Mouse (Mus musculus): Measurements from ENCODE around the gene Acot6.
"Not testable (repeated sequence)": the region's sequence is repeated elsewhere in the genome, so short reads cannot be mapped to it uniquely, and the experiment has no call there.

Acot6 gene

GRCm38 (mm10) chr12:84100604-84101492 is at the start of gene Acot6:
Gene Acot6, plus strand, starts transcription at chr12:84100654.
- peak; percentile 44 for DNase-seq (ENCODE audit: low spot score)

GRCm38 (mm10) chr12:84050744-84051143 is 49.7 kb upstream of the Acot6 start:
- not testable (repeated sequence) for DNase-seq (ENCODE audit: low spot score)

GRCm38 (mm10) chr12:84051937-84052474 is 48.4 kb upstream of the Acot6 start, which contains the start of gene Acot3:
Gene Acot3, plus strand, starts transcription at chr12:84052144.
- no peak for DNase-seq (ENCODE audit: low spot score)

GRCm38 (mm10) chr12:84052609-84053008 is 47.8 kb upstream of the Acot6 start:
- no peak for DNase-seq (ENCODE audit: low spot score)

GRCm38 (mm10) chr12:84053173-84053572 is 47.3 kb upstream of the Acot6 start:
- no peak for DNase-seq (ENCODE audit: low spot score)

- no peak for DNase-seq (ENCODE audit: low spot score)
Measured at GRCm38 (mm10) chr12:84053679-84054391, 46.6 kb upstream of the Acot6 start.

- DNase-seq (ENCODE audit: low spot score), result no peak
Measured at GRCm38 (mm10) chr12:84060946-84061345, 39.5 kb upstream of the Acot6 start.

GRCm38 (mm10) chr12:84062336-84062735 is 38.1 kb upstream of the Acot6 start:
- DNase-seq (ENCODE audit: low spot score), result no peak

GRCm38 (mm10) chr12:84063228-84063627 is 37.2 kb upstream of the Acot6 start:
- DNase-seq (ENCODE audit: low spot score), result no peak

- no peak for DNase-seq (ENCODE audit: low spot score)
Measured at GRCm38 (mm10) chr12:84063833-84064232, 36.6 kb upstream of the Acot6 start.

GRCm38 (mm10) chr12:84064621-84065020 is 35.8 kb upstream of the Acot6 start:
- no peak for DNase-seq (ENCODE audit: low spot score)

GRCm38 (mm10) chr12:84067752-84068151 is 32.7 kb upstream of the Acot6 start:
- DNase-seq (ENCODE audit: low spot score), result no peak

- DNase-seq (ENCODE audit: low spot score), result no peak
Measured at GRCm38 (mm10) chr12:84068296-84068695, 32.2 kb upstream of the Acot6 start.

GRCm38 (mm10) chr12:84068986-84069385 is 31.5 kb upstream of the Acot6 start, which contains the start of gene Acot5:
Gene Acot5, plus strand, starts transcription at chr12:84069325.
- no peak for DNase-seq (ENCODE audit: low spot score)

- DNase-seq (ENCODE audit: low spot score), result not testable (repeated sequence)
Measured at GRCm38 (mm10) chr12:84069582-84069981, 30.9 kb upstream of the Acot6 start.

- DNase-seq (ENCODE audit: low spot score), result no peak
Measured at GRCm38 (mm10) chr12:84071696-84072095, 28.8 kb upstream of the Acot6 start.

- no peak for DNase-seq (ENCODE audit: low spot score)
Measured at GRCm38 (mm10) chr12:84077371-84077990, 23.0 kb upstream of the Acot6 start.

- DNase-seq (ENCODE audit: low spot score), result no peak
Measured at GRCm38 (mm10) chr12:84083842-84084241, 16.6 kb upstream of the Acot6 start.

- DNase-seq (ENCODE audit: low spot score), result no peak
Measured at GRCm38 (mm10) chr12:84084581-84084980, 15.9 kb upstream of the Acot6 start.

- not testable (repeated sequence) for DNase-seq (ENCODE audit: low spot score)
Measured at GRCm38 (mm10) chr12:84094666-84095065, 5.8 kb upstream of the Acot6 start.

- DNase-seq (ENCODE audit: low spot score), result no peak
Measured at GRCm38 (mm10) chr12:84099605-84100004, 849 bp upstream of the Acot6 start.

GRCm38 (mm10) chr12:84100071-84100470 is 383 bp upstream of the Acot6 start:
- DNase-seq (ENCODE audit: low spot score), result no peak
